Mouse (Mus musculus): ENCODE results near the gene Robo4. TPM values are rescaled to one million over a fixed set of nuclear protein-coding genes. Genes with fewer than 3 reads are reported as not detected.

Gene Robo4
- polyA plus RNA-seq, 1 experiment from 2014 or later: 7.7 TPM

GRCm38 (mm10) chr9:37461571-37461970 lies 59.9 kb downstream of the Robo4 start:
- DNase-seq (ENCODE audit: low spot score): peak; percentile 18
- H3K36me3 ChIP-seq: no peaks in the 10 kb centered on the region
- H3K27ac ChIP-seq: 0 out of 2 replicates have a peak overlapping the region, but pooled peaks have one; percentile 16
- H3K4me3 ChIP-seq: no peak overlapping the region
- H3K27me3 ChIP-seq (ENCODE audit: insufficient read depth, poor library complexity, severe bottlenecking): peaks cover 81% of the 10 kb centered on the region
- 12% methylated on average over 3 of the region's 3 CpGs for WGBS
- no peaks in the 10 kb centered on the region for H3K9me3 ChIP-seq
- peaks cover 19% of the 10 kb centered on the region for H3K4me1 ChIP-seq (replicated peaks)

- H3K4me3 ChIP-seq: no peak overlapping the region
- DNase-seq (ENCODE audit: low spot score): peak; percentile 29
- peaks cover 15% of the 10 kb centered on the region for H3K4me1 ChIP-seq (replicated peaks)
- peaks cover 69% of the 10 kb centered on the region for H3K27me3 ChIP-seq (ENCODE audit: insufficient read depth, poor library complexity, severe bottlenecking)
- H3K27ac ChIP-seq: no peak overlapping the region
- no peaks in the 10 kb centered on the region for H3K9me3 ChIP-seq
- H3K36me3 ChIP-seq: no peaks in the 10 kb centered on the region
- WGBS: 15% methylated on average over 7 of the region's 7 CpGs
These were observed 61.1 kb downstream of the Robo4 start for GRCm38 (mm10) chr9:37462764-37463163.

Other genes starting within 250 kb of the Robo4 start
- gene Tmem218, start 193.7 kb upstream of the Robo4 start, polyA plus RNA-seq (2016; fragmentation: Nextera tagmentation; extraction: Ambion mirVana): 14.0 and 14.4 TPM in 2 replicates
- 2.0 and 2.4 TPM in 2 replicates for gene Slc37a2, start 146.2 kb upstream of the Robo4 start, polyA plus RNA-seq (2016; fragmentation: Nextera tagmentation; extraction: Ambion mirVana)
- gene Ccdc15, start 53.5 kb upstream of the Robo4 start, polyA plus RNA-seq (2016; fragmentation: Nextera tagmentation; extraction: Ambion mirVana): 7.9 and 11.4 TPM in 2 replicates
- 0.51 TPM in 1 of 2 replicates, not detected in the other for gene Hepacam, start 34.5 kb upstream of the Robo4 start, polyA plus RNA-seq (2016; fragmentation: Nextera tagmentation; extraction: Ambion mirVana)
- 29.1 and 148 TPM in 2 replicates for gene Robo3, start 31.3 kb downstream of the Robo4 start, polyA plus RNA-seq (2016; fragmentation: Nextera tagmentation; extraction: Ambion mirVana)
- gene Msantd2, start 87.4 kb downstream of the Robo4 start, polyA plus RNA-seq (2016; fragmentation: Nextera tagmentation; extraction: Ambion mirVana): 36.8 and 40.0 TPM in 2 replicates
- gene Esam, start 126.2 kb downstream of the Robo4 start, polyA plus RNA-seq (2016; fragmentation: Nextera tagmentation; extraction: Ambion mirVana): 31.9 and 34.1 TPM in 2 replicates
- gene Vsig2, start 137.4 kb downstream of the Robo4 start, polyA plus RNA-seq (2016; fragmentation: Nextera tagmentation; extraction: Ambion mirVana): 0.60 and 0.78 TPM in 2 replicates
- gene Nrgn, start 151.0 kb downstream of the Robo4 start, polyA plus RNA-seq (2016; fragmentation: Nextera tagmentation; extraction: Ambion mirVana): 1.2 and 2.6 TPM in 2 replicates
- 6.0 and 8.2 TPM in 2 replicates for gene Siae, start 153.8 kb downstream of the Robo4 start, polyA plus RNA-seq (2016; fragmentation: Nextera tagmentation; extraction: Ambion mirVana)
- gene Spa17, start 211.8 kb downstream of the Robo4 start, polyA plus RNA-seq (2016; fragmentation: Nextera tagmentation; extraction: Ambion mirVana): 12.1 and 22.2 TPM in 2 replicates

Measured in hindbrain, embryonic 10.5 days (tissue).